Mouse (Mus musculus): ENCODE data around the gene Sobp. TPM values are rescaled to one million over a fixed set of nuclear protein-coding genes. Genes with fewer than 3 reads are reported as not detected.

Sobp gene
- total RNA-seq, 2 experiments from 2014 or later = 21.6 to 28.6 TPM

DNA sequence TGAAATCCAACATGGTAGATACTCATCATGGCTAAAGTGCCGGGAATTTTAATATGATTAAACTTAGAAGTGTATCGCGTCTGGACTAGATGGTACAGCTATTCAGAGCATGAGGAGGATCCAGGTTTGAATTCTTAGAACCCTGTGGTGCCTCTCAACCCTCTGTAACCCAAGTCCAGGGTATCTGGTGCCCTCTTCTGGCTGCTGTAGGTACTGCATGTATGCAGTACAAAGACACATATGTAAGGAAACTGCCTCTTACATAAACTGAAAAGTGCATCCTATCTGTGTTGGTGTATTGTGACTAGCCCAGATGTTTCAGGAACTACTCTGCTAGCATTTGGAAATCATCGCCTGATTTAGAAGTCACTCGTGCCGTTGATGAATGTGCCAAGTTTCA, 184.4 kb downstream of the Sobp start:
- DNase-seq = peak; percentile 61

DNA sequence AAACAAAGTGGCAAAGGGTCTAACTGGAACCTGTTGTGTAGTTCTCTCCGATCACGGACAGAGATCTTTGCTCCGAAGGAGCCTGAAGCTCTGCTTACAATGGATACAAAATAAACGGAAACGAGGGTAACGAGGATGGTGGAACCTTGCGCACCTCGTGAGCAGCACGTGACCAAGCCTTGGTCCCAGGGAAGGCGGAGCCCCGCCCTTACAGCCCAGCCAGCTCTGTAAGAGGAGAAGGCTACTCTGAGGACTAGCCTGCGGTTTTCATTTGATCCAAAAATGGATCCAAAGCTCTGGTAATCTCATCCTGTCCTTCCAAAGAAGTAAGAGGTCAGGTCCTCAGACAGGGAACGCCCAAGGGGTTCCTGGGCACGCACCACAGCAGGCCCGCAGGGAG, 185.7 kb downstream of the Sobp start:
- peak; percentile 31 for DNase-seq

DNA sequence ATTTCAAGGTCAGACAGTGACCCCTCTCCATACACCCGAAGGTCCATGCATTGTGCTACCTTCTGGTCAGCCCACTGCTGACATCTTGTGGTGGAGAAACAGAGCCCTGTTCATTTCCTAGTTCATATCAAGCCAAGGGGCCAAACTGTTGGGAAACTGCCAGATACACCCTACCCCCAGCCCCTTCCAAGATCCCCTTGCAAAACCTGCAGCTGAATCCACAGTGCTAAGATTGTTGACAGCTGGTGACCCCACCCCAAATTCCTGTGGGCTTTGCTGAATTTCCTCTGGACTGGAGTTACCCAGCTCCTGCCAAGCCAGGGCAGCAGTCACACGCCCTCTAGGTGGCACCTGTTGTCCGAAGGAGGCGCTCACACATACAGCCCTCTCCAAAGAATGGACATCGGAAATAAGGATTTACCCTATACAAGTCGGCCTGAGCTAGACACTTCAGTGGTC, 186.7 kb downstream of the Sobp start:
- DNase-seq = peak; percentile 39

DNA sequence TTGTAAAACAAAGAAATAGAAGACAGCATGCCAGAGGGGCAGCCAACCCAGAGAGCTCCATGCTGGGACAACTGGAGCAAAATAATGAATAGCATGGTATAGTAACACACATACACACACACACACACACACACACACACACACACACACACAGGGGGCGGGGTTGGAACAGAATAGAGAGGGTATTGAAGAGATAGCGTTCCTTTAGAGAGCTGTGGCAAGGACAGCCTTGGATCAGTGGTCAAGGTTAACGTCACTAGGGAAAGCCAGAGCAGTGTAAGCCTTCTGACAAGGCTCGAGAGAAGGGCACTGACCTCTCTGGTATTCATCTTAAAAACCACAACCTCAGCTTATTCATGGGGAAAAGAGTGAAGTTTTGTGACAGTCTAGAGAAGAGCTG, 189.4 kb downstream of the Sobp start:
- DNase-seq = no peak

DNA sequence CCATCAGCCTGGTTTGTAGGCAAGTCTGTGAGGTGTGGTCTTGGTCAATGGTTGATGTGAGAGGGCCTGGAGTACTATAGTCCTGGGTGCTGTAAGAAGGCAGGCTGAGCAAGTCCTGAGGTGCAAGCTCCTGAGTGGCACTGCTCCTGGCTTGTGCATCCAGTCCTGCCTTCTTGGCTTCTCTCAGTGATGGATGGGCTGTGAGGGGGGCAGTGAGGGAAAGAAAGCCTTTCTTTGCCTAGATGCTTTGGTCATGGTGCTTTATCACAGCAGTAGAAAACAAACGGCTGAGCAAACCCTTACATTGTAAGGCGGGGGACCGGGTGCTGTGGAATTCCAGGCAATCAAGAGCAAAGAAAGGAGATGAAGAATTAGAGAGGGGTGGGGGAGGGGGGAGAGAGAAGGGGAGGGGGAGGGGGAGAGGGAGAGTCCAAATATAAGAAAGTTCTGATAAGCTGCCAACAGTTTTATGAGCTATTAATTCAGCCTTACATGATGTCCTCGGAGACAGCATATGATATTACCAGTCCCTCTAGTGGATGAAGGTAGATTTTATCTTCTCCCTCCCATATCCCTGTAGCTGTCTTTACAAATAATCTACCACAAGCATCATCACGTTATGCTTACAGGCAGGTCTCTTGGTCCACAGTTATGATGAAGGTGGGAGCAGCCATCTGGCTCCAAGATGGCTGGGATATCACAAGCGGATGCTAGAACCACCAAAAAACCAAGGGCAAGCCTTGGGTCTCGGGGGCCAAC, 193.2 kb downstream of the Sobp start:
- no peak for DNase-seq

DNA sequence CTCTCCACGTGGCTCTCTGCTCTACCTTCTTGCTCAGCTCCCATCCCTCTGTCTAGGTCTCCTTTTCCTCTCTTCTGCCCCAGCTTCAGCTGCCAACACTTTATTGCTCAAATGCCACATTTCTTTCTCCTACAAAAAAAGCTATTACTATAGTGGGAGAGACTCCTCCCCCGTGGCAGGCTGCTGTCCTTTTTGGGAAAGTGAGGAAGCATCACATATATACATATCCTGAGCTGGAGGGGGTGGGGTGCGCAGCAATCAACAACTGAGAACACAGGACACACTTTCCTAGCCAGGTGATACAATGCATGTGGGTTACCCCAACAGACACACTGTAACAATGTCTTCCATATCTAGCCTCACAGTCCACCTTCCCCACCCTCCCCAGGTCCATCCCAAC, 196.0 kb downstream of the Sobp start:
- no peak for DNase-seq

DNA sequence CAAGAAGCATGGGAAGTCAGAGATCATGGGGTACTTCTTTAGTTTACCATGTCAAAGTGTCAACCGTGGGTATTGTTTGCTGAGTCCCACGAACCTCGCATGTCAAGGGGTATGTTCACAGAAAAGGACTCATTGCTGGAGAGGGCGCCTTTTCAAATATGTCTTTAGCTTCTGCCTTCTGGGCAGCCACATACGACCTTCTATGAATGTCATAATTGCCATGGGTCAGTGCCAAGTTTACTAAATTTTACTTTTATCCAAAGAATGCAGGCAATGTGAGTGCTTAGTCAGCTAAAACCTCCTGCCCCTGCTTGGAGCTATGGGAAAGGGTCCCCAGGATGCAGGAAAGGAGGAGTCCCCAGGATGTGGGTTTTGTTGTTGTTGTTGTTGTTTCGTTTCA, 197.8 kb downstream of the Sobp start:
- no peak for DNase-seq

DNA sequence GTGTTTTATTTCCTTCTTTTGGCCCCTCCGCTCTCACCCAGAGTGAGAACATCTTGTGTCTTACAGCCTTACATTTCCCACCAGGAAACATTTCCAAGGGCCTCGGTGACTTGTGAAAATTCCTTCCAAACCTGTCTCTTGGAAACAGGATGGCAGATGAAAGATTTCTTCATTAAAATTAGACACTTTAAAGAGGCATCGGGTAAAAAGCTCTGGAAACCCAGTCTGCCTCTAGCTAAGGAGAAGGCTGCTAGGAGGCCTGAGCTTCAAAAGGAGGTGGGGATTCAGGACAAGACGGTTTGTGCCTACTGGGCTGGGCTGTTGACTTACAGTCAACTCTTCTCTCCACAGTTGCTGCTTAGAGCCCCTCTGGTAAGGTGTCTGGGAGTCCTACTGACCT, 200.8 kb downstream of the Sobp start:
- no peak for DNase-seq

DNA sequence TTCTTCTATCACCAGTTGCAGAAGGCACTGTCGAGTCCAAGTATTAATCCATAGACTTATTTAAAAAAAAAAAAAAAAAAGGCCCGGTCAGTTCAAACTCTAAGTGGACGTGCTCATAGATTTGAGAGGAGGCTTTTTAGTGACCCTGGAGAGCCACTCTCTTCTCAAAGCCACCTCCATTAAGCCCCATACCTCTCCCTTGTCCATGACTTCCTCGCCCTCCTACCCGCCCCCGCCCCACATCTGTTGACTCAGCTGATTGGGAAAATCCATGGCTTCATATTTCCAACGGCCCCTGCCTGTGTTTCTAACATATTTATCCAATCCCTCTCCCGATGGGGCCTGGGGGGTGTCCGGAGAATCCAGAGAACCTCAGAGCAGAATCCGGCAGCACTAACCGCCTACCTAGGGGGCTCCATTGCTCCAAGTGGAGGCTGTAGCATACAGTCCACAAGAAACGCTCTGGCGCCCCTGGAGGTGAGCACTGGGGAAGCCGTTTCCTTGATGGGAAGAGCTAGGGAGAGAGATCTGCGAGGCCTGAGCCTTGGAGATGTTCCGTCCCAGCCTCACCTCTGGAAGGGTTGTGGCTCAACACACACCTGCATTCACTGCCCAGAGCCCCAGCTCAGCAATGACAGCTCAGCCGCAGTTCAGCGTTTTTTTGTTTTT, 201.7 kb downstream of the Sobp start:
- DNase-seq = peak; percentile 80

DNA sequence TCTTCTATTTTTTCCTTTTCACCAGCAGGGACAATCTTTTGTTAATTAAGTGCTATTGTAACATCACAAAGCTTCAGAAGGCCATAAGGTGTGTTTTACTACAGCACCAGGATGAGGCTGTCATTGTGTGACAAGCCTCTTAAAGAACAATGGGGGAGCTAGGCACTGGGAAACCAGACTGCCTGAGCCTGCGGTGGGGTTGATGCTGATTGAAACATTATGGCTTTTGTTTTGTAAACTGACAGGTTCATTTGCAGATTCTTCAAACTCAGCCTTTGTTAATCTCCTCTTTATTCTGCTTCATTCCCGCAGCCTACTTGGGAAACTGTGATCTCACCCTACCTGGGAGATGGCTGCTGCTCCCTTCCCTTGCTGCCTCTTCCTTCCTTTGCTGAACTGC, 206.0 kb downstream of the Sobp start:
- DNase-seq = no peak

DNA sequence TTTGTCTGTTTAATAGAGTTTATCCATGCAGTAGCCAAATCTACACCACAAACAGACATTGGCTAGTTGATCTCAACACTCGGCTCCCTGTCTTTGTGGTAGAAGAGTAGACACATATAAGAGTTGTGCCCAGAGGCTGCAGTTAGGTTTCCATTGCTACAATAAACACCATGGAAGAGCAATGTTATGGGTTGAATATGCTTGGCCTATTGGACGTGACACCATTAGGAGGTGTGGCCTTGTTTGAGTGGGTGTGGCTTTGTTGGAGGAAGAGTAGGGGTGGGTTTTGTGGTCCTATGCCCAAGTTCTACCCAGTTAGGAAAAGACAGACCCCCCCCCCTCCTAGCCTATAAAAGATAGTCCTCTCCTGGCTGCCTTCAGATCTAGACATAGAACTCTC, 211.3 kb downstream of the Sobp start:
- DNase-seq = no peak

DNA sequence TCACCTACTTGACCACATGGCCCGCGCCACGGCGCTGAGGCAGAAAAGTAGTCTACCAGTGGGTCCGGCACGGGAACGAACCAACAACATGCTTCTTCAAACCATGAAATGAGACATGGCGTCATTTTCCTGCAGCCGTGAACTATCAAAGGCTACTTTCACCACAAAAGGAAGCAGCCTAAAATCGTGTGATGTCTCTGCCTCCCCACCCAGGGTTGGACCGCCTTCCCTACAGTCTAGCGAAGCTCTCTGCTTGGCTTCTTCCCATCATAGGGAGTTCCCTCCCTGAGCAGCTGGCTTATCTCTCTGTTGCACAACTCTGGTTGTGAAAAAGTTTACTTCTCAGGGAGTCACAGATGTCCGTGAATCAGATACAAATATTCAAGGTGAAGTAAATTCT, 211.7 kb downstream of the Sobp start:
- no peak for DNase-seq

DNA sequence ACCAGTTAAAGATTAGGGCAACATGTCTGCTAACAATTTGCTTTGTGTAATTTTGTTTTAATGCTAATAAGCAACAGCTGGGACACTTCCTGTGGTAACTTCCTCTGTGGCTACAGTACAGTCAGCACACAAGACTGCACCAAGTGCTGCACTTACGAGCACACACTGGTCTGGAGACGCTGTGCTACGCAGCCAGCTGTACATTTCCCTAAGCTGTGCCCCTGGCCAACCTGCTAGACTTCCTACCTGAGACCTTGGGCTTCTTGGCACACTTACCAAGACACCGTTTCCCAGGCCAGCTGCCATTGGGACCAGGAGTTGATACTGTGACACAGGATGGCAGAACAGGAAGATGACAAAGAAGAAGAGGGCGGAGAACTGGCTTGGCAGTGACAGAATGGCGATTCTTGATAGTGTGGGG, 212.1 kb downstream of the Sobp start:
- DNase-seq = no peak

DNA sequence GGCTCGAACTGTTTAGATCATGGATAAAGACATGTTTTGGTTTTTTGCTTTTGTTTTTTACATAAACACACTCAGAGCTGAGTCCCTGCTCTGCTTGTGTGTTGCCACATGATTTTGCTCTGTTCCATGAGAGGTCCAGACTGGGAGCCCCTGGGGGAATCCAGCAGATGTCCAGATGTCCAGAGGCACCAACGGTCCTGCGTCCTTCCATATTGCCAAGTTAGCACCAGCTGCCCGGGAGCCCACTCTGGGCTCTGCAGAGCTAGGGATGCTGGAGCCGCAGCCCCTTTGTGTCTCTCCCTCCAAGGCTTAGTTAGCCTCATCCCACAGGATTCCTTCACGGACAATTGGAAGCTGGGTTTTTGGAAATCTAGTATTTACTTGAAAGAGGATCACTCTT, 212.6 kb downstream of the Sobp start:
- DNase-seq = no peak

DNA sequence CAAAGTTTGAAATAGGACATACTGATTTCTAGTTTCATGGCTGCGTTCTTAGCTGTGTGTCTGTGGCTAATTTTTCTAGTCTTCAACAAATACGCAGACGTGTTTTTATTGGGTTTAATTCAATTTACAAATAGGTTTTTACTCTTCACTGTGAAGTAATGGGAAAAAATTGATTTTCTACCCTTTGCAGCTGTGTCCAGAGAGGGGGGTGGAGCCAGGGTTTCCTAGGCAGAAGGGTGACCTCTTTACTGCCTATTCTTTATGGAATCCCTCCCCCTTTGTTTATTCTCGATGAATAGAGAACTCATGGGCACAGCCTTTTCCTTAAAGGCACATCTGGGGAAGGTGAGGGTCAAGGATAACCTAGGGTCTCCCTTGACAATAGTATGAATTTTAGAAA, 215.6 kb downstream of the Sobp start:
- no peak for DNase-seq

DNA sequence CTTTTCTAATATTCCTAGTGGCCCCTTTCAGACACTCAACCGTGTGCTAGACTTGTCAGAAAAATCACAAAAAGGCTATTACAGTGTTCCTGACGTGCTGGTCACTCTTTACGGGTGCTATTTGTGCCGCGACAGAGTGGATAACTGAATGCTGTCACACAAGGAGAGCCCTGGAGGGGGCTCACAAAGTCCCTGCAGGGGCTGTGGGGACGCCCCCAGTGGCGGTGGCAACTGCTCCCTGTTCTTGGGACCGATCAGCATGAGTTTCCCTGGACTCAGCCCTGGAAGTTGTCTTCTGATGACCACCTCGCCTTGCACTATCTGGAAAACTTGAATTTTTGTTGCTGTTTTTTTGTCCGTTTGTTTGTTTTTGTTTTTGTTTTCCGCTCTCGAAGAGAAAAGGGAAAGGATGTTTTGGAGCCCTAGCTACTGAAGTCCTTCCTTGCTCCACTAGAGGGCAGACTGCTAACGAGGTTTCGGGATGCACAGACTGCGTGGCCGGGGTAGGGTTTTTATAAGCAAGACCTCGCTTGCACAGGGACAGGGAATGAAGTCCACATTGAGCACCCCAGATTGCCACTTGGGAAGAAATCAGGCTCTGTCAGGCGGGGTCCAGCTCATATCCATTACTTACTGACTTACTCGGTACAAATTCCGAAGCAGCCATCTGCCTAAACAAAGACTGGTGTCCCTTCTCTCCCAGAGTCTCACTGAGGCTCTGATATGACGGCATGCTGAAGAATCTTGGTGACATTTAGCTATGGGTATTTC, 216.3 kb downstream of the Sobp start:
- peak; percentile 68 for DNase-seq

DNA sequence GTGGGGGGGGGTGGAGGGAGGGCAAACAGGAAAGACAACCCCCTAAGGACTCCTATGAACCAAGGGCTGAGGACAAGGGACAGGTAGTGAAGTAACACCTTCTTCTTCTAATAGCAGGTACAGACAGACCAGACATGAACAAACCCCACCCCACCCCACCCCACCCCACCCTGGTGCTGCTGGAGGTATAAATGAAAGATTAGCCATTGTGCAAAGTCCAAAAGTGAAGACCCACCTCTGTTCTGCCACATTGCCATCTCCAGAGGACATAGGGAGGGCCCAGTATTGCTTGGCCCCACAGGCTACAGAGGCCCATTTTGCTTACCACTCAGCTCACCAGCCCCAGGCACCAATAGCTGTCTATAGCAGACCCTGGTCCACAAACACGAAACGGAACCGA, 219.1 kb downstream of the Sobp start:
- no peak for DNase-seq

DNA sequence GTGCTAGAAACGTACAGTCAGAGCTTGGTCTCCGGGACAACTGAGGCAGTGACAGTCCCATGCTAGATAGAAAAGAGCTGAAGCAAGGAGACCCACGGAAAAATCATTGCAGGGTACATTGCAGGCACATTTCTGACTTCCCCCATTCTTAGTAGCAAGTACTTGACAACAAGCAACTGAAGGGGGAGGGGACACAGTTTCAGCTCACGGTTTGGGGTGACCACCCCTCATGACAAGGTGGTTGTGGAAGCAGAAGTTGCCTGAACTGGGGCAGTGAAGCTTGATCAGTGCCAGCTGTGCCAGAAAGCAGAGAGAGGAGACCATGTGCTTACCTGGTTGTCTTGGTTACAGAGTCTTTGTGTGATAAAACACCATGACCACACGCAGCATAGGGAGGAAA, 220.7 kb downstream of the Sobp start:
- no peak for DNase-seq

Other genes starting within 250 kb of the Sobp start
- 1 to 10 TPM; 2.5 to 2.6 TPM for gene 9030612E09Rik, start 174 bp upstream of the Sobp start, total RNA-seq (2021)
- 10 to 100 TPM; 17.9 to 21.9 TPM for gene Pdss2, start 47.0 kb upstream of the Sobp start, total RNA-seq (2021)